8 mouse cellular contexts compared by ENCODE assay signal in genomic region chr8:83573140-83573875, GRCm38 (mm10). TPM values are rescaled to one million over a fixed set of nuclear protein-coding genes. Genes with fewer than 3 reads are reported as not detected.
DNase-seq lines count a peak whose midpoint lies in the region; ATAC-seq lines count a peak whose summit lies in the region.
"Had no signal": no experiment of that assay in that cellular context is flagged by ENCODE, and none has a peak within 500 bp of the region (broad histone marks: within the 10 kb centered on the region; RNA-seq: fewer than 3 reads in every experiment).

No protein-coding gene starts in this region.

- 79% methylated on average over 18 of the region's 18 CpGs for WGBS in kidney, embryonic 14.5 days

- H3K27ac ChIP-seq in kidney, embryonic 14.5 days (ENCODE audit: low read depth, low read length) = no peak overlapping the region

- peaks cover 32% of the 10 kb centered on the region for H3K4me1 ChIP-seq in kidney, embryonic 14.5 days (ENCODE audit: control insufficient read depth, insufficient read depth, low read length)

- no peak overlapping the region for H3K4me3 ChIP-seq in kidney, embryonic 14.5 days (ENCODE audit: low read length)

- DNase-seq in kidney, adult 18-20 months = peak; percentile 20
- peak; percentile 1 to 32 for DNase-seq in frontal cortex, adult 2 months (ENCODE audit: extremely low spot score in 1 of 2, low spot score in 1 of 2)
- peak; percentile 10 for DNase-seq in layer of hippocampus, adult 9-11 months
- no peak for DNase-seq in adipocyte (ENCODE audit: low spot score)

- peaks cover 39% of the 10 kb centered on the region for H3K36me3 ChIP-seq in kidney, embryonic 14.5 days (ENCODE audit: control insufficient read depth, insufficient read depth, low read length)

- H3K9ac ChIP-seq in kidney, embryonic 14.5 days (ENCODE audit: low read depth, low read length) = no peak overlapping the region

- H3K9me3 ChIP-seq in kidney, embryonic 14.5 days (ENCODE audit: control insufficient read depth, low read length) = no peaks in the 10 kb centered on the region

- no peak overlapping the region for H3K4me2 ChIP-seq in kidney, embryonic 14.5 days (replicated peaks; ENCODE audit: low read depth, low read length)

- no peak for ATAC-seq in kidney, embryonic 14.5 days (ENCODE audit: low FRiP score, low TSS enrichment)
- ATAC-seq in activated CD4-positive, CD25-positive, alpha-beta regulatory T cell, adult 4 months = peak; percentile 99
- ATAC-seq in neutrophil, adult 5-6 weeks (ENCODE audit: extremely low read depth, insufficient number of reproducible peaks, low FRiP score, poor library complexity, severe bottlenecking) = peak; percentile 78

- no peaks in the 10 kb centered on the region for H3K27me3 ChIP-seq in kidney, embryonic 14.5 days (ENCODE audit: control insufficient read depth, insufficient read depth, low read length)

RNA-seq across cellular contexts. Expression of gene Ndufb7, which starts 6.8 kb away (rescaled TPM):
- polyA plus RNA-seq in kidney, embryonic 14.5 days (2014; fragmentation: Nextera tagmentation; extraction: Ambion mirVana) = 348 and 423 TPM in 2 replicates
- polyA plus RNA-seq in activated CD4-positive, CD25-positive, alpha-beta regulatory T cell, adult 4 months (2017; shearing (Covaris generic)) = 100 to 1,000 TPM; 350 to 354 TPM
- 324 and 374 TPM in 2 replicates for polyA plus RNA-seq in frontal cortex, adult 2 months (2012; rRNA removed)
- total RNA-seq in neutrophil, adult 5-6 weeks (2017) = 89.4 and 91.9 TPM in 2 replicates

RNA-seq across cellular contexts. Expression of gene Tecr, which starts 34.5 kb away (rescaled TPM):
- 661 and 682 TPM in 2 replicates for polyA plus RNA-seq in kidney, embryonic 14.5 days (2014; fragmentation: Nextera tagmentation; extraction: Ambion mirVana)
- polyA plus RNA-seq in activated CD4-positive, CD25-positive, alpha-beta regulatory T cell, adult 4 months (2017; shearing (Covaris generic)) = 100 to 1,000 TPM; 421 to 424 TPM
- 779 and 879 TPM in 2 replicates for polyA plus RNA-seq in frontal cortex, adult 2 months (2012; rRNA removed)
- 114 and 122 TPM in 2 replicates for total RNA-seq in neutrophil, adult 5-6 weeks (2017)

RNA-seq across cellular contexts. Expression of gene Dnajb1, which starts 34.7 kb away (rescaled TPM):
- 42.5 and 48.9 TPM in 2 replicates for polyA plus RNA-seq in kidney, embryonic 14.5 days (2014; fragmentation: Nextera tagmentation; extraction: Ambion mirVana)
- polyA plus RNA-seq in activated CD4-positive, CD25-positive, alpha-beta regulatory T cell, adult 4 months (2017; shearing (Covaris generic)) = 10 to 100 TPM; 40.7 to 44.0 TPM
- 37.9 TPM in 2 replicates for polyA plus RNA-seq in frontal cortex, adult 2 months (2012; rRNA removed)
- 42.1 and 42.7 TPM in 2 replicates for total RNA-seq in neutrophil, adult 5-6 weeks (2017)

RNA-seq across cellular contexts. Expression of gene Olfr370, which starts 37.7 kb away (rescaled TPM):
- polyA plus RNA-seq in kidney, embryonic 14.5 days (2014; fragmentation: Nextera tagmentation; extraction: Ambion mirVana) = not detected in 2 replicates
- not detected for polyA plus RNA-seq in activated CD4-positive, CD25-positive, alpha-beta regulatory T cell, adult 4 months (2017; shearing (Covaris generic))
- polyA plus RNA-seq in frontal cortex, adult 2 months (2012; rRNA removed) = not detected in 2 replicates
- not detected in 2 replicates for total RNA-seq in neutrophil, adult 5-6 weeks (2017)
- total RNA-seq: layer of hippocampus, adult 18-20 months had no signal
